Mouse (Mus musculus): ENCODE measurements at regions not wholly inside any gene's neighbourhood (a gene's known extent, or its start where the extent isn't known, plus 50 kb on each side); places are given as distances from the start of the nearest gene placed in this dataset.

DNA sequence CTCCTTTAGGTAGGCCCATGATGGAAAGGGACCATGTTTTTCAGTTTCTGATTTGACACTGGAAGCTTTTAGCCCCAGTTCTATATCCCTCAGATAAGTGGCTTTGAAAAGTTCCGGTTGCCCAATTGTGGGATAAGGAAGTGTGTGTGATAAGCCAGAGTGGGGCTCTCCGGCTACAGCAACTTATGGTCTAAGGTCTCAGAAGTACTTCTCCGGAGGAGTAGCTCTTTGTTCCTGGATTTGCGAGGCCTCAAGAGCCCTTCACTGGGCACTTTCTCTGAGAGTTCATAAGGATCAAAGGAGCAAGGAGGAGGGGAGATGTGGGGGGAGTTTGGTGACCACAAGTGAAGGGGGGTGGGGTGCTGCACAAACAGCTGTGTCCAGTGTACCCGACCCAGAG is 118.3 kb upstream of the Id2 start:
- no peak for DNase-seq

GRCm38 (mm10) chr12:25213782-25214478 is 117.0 kb upstream of the Id2 start:
- DNase-seq, result no peak

DNA sequence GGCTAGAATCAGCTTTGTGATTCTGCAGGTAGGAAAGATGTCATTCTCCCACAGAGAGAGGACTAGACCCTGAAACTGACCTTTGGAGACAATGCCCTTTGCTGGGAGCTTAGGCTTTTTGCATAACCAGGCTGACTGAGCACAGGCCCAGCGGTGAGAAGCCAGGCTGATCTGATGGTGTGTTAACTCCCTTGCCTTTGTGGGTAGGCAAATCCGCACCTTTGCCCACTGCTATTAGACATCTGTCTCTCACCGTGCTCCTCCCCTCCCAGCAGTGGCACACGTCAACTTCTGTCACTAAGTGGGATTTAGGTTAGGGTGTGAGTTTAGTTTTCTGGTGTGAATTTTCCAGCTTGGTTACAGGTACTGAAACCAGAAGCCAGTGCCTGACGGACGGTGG is 114.4 kb upstream of the Id2 start:
- DNase-seq, result no peak

GRCm38 (mm10) chr12:25210597-25210996 is 113.7 kb upstream of the Id2 start:
- DNase-seq, result no peak

DNA sequence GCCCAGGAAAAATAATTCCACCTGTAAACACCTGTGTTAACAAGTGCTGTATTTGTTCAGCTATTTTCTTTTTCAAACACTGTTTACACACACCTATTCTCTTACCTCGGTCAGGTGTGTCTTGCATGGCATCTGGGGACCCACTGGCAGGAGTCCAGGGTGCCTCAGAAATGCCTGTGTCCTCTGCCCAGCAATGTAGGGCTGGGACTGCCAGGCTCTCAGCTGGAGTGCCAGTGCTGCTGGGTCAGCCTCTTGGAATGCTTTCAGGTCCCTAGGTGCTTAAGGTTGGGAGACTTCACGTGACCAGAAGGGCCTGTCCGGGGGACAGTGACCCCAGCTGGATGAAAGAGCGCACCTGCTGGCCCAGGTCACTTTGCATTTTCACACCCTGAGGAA is 112.4 kb upstream of the Id2 start:
- DNase-seq, result no peak

DNA sequence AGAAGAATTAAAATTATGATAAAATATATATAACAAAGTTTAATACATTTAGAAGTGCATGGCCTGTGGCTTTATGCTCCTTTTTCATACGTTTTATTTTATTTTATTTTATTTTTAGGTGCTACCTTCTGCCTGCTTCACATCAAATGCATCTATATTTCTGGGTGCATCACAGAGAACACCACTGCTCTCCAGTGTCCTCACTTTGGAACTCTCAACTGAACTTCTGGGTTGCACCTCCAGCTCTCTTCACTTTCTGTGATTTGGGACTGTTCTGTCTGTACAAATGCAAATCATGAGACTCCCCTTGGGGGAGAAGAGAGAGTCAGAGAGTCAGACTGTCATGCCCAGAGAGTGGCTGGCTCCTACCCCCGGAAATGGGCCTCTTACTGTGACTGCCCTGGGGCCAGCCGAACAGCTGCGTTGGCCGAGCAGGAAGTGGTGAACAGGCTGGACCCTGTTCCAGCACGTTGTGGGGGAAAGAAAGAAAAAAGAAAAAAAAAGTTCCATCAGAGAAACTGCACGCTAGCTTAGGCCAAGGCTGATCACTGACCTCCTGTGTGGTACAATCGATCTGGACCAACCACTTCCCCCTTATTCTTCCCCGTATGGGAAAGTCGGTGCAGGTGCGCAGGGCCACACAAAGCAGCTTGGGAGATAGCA is 111.9 kb upstream of the Id2 start:
- DNase-seq, result no peak

GRCm38 (mm10) chr12:25203371-25204067 is 106.6 kb upstream of the Id2 start:
- DNase-seq, result no peak

GRCm38 (mm10) chr12:25200161-25200560 is 103.2 kb upstream of the Id2 start:
- no peak for DNase-seq

- DNase-seq, result no peak
Measured at GRCm38 (mm10) chr12:25197757-25198156, 100.8 kb upstream of the Id2 start.

GRCm38 (mm10) chr12:25196022-25196421 is 99.1 kb upstream of the Id2 start:
- no peak for DNase-seq

DNA sequence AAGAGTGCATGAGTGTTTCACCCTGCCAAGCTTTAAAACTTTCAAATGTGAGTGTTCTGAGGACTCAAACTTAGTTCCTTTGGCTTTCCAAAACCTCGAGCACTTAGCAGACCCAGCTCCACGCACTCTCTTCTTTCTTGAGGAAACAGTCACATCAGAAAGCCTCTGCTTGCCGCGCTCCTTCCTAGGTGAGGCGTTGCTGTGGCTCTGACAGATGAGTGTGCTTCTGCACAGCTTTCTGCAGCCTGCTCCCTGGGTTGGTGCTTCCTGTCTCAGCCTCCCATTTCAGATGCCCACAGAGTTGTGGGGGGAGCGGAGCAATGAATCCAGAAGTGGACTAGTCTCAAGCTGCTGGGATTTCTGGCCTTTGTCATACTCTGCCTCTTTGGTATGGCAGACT is 95.3 kb upstream of the Id2 start:
- no peak for DNase-seq

GRCm38 (mm10) chr12:25190360-25190759 is 93.4 kb upstream of the Id2 start:
- no peak for DNase-seq

- peak; percentile 77 for DNase-seq
Measured at GRCm38 (mm10) chr12:25189174-25189761, 92.3 kb upstream of the Id2 start.

GRCm38 (mm10) chr12:25188556-25188955 is 91.6 kb upstream of the Id2 start:
- no peak for DNase-seq

- DNase-seq, result no peak
Measured at GRCm38 (mm10) chr12:25187216-25187615, 90.3 kb upstream of the Id2 start.

- DNase-seq, result no peak
Measured at GRCm38 (mm10) chr12:25182680-25183079, 85.7 kb upstream of the Id2 start.

- DNase-seq, result no peak
Measured at GRCm38 (mm10) chr12:25181317-25181716, 84.4 kb upstream of the Id2 start.

GRCm38 (mm10) chr12:25180861-25181260 is 83.9 kb upstream of the Id2 start:
- no peak for DNase-seq

GRCm38 (mm10) chr12:25180289-25180688 is 83.3 kb upstream of the Id2 start:
- DNase-seq, result no peak

DNA sequence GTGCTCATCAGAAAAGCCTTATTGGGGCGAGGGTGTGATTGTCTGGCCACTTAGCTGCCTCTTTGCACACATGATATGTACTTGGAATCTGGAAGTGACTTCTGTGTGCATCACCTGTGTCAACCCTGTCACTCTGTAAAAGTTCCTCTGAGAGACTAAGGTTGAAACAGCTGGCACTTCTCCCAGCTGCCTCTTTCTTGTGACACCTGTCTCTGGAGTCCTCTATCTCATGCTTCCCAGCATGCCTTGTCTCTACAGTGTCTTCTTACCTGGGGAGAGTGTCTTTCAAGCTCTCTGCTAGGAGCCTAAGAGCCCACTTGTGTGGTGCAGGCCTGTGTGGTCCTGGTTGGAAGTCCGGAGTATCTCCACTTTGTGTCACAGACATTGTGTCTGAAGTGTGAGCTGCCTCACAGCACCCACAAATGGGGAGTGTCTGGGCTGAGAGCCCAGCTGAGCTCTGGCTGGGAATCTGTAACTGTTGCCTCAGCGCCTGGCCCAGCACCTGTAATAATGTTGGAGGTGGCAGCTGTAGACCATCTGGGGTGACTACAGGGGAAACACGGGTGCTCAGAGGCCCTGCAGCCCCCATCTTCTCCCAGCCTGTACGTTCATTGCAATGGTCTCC is 81.7 kb upstream of the Id2 start:
- DNase-seq, result no peak

- DNase-seq, result no peak
Measured at GRCm38 (mm10) chr12:25177827-25178226, 80.9 kb upstream of the Id2 start.

DNA sequence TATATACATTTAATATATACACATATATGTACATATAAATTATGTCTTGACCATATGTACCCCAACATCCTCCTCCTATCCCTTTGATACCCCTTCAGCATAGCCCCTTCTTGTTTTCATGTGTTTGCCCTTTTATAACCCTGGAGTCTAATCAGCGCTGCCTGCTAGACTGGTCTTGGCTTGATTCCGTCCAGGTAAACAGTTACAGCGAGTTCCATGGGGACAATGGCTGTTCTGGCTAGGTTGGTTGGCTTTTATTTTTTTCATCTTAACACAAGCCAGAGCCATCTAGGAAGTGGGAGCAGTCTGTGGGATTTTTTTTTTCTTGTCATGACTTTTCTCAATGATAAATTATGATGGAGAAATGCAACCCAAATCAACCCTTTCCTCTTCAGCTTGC is 79.6 kb upstream of the Id2 start:
- DNase-seq, result no peak

DNA sequence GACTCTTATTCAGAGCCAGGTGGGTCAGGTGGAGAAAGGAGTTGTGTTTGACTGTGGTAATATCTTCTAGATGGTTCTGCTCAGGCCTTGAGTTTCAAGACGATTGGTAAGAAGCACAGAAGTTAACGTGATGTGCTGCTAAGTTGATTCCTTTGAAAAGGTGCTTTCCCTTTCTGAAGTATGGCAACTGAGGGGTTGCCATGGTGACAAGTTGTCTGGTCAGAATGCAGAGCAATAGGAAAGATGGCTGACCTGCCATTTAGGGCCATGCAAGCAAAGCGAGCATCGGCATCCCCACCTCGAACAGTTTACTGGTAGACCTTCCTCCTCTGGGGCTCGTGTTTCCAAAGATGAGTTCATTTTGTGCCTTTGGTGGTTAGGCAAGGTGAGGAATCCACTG is 76.1 kb upstream of the Id2 start:
- no peak for DNase-seq
